Mouse (Mus musculus) liver, postnatal 0 days (tissue): ENCODE results near the gene Cemip. TPM values are rescaled to one million over a fixed set of nuclear protein-coding genes. Genes with fewer than 3 reads are reported as not detected.

Source experiments
- ATAC-seq: fragments of 200-750 bp; cut with Nextera tagmentation; 2 replicates; pipeline ENCODE4 v1.8.0; 2017; ENCODE audit warnings: mild to moderate bottlenecking, moderate library complexity
- DNase-seq: peaks from one replicate; pipeline ENCODE4 v3.0.0-alpha.2; 2016
- H3K27ac ChIP-seq: fragments of 300-500 bp; sonication (generic); 2 replicates; pipeline ENCODE4 v1.5.1; 2014; ENCODE audit warnings: antibody characterized with exemption, moderate library complexity, mild to moderate bottlenecking, low read depth
- H3K27me3 ChIP-seq: fragments of 300-500 bp; sonication (generic); 2 replicates; pipeline ENCODE4 v1.6.1; 2014; ENCODE audit warnings: low read length, control low read depth, mixed read lengths; ENCODE audit not compliant: insufficient read depth
- H3K36me3 ChIP-seq: fragments of 300-500 bp; sonication (generic); replicated peaks from 2 replicates; pipeline ENCODE4 v1.6.1; 2014; ENCODE audit warnings: mild to moderate bottlenecking, control low read depth, low read length, moderate library complexity, mixed read lengths; ENCODE audit not compliant: insufficient read depth
- H3K4me1 ChIP-seq: fragments of 300-500 bp; sonication (generic); 2 replicates; pipeline ENCODE4 v1.6.1; 2014; ENCODE audit warnings: antibody characterized with exemption, mild to moderate bottlenecking, control low read depth; ENCODE audit not compliant: insufficient read depth
- H3K4me2 ChIP-seq: fragments of 300-500 bp; sonication (generic); 2 replicates; pipeline ENCODE4 v1.6.1; 2014; ENCODE audit warnings: low read depth, mild to moderate bottlenecking, low read length, moderate library complexity, mixed read lengths
- H3K4me3 ChIP-seq: fragments of 300-500 bp; sonication (generic); 2 replicates; pipeline ENCODE4 v1.5.1; 2014; ENCODE audit warnings: low read depth, low read length
- H3K9ac ChIP-seq: fragments of 300-500 bp; sonication (generic); replicated peaks from 2 replicates; pipeline ENCODE4 v1.6.1; 2014; ENCODE audit warnings: mild to moderate bottlenecking, moderate library complexity
- H3K9me3 ChIP-seq: fragments of 300-500 bp; sonication (generic); 2 replicates; pipeline ENCODE4 v1.6.1; 2016; ENCODE audit warnings: mild to moderate bottlenecking, control low read depth, low read length, mixed read lengths
- CTCF ChIP-seq: sonication (generic); IDR thresholded peaks from 2 replicates; pipeline ENCODE4 v1.5.1; 2016; ENCODE audit warnings: antibody characterized with exemption, low read depth
- EP300 ChIP-seq: IDR thresholded peaks from 2 replicates; pipeline ENCODE4 v1.6.1; 2016; ENCODE audit warnings: antibody characterized with exemption, low read depth, mild to moderate bottlenecking
- WGBS: fragments of 180-500 bp; shearing (Covaris S2); extraction: QIAGEN DNeasy Blood & Tissue Kit; methylation state at CpG from one replicate; pipeline ENCODE4 v1.1.7; 2014; ENCODE audit not compliant: insufficient replicate concordance; 5-methylcytosine and 5-hydroxymethylcytosine counted together
- polyA plus RNA-seq: library from polyadenylated mRNA; unstranded; fragments of >200 nt; fragmentation: Nextera tagmentation; extraction: Ambion mirVana; gene quantifications from 2 replicates; pipeline ENCODE4 v1.2.1, GENCODE M21; 2015

The Cemip gene
- polyA plus RNA-seq, 1 experiment from 2014 or later: not detected

DNA sequence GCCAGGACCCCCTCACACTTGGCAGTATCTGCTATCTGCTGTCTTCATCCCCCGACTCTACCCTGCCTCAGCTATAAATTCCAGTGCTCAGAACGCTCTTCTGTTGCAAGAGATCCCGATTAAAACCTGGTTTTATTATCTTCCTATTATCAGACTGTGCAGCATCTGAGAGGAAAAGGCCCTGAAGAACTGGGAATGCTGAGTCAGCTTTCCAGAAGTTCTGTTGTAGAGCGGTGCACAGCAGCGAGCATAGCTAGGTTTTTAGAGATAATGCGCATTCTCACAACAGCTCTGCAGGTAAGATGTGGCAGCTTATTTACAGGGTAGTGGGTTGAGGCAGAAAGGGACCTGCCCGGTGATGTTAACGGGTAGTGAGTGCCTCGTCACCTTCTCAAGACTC, 172.3 kb downstream of the Cemip start:
- Histone ChIP-seq H3K4me2 (no peak overlapping the region), H3K9me3 (no peaks in the 10 kb centered on the region), H3K36me3 (no peaks in the 10 kb centered on the region), H3K27ac (no peak overlapping the region), H3K27me3 (no peaks in the 10 kb centered on the region), H3K4me1 (no peaks in the 10 kb centered on the region), H3K4me3 (no peak overlapping the region), H3K9ac (no peak overlapping the region)
- WGBS: 70% methylated on average over 9 of the region's 9 CpGs
- no peak for ATAC-seq
- TF ChIP-seq EP300 (no peak), CTCF (no peak)
- DNase-seq: no peak

DNA sequence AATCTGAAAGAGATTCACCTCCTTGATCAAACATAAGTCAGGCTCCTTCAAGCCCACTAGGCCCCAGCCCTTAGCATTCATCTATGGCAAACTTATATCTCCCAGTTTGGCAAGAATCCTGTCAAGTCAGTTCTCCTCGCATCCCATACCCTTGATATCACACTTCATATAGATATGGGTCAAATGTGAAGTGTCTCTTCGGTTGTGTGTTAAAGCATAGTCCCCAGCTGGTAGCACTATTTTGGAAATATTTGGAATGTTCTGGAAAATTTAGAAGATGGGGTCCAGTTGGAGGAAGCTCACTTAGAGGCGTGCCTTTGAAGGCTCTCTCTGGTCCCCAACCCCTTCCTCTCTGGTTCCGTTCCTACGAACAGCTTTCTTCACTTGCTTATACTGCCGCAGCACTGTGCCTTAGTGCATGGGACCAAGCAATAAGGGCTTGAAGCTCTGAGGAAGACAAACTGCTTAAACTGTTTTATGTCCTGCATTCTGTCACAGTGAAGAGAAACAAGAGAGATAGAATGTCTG, 172.8 kb downstream of the Cemip start:
- Histone ChIP-seq H3K9me3 (no peaks in the 10 kb centered on the region), H3K4me3 (no peak overlapping the region), H3K9ac (no peak overlapping the region), H3K36me3 (no peaks in the 10 kb centered on the region), H3K27ac (no peak overlapping the region), H3K27me3 (no peaks in the 10 kb centered on the region), H3K4me2 (no peak overlapping the region), H3K4me1 (no peaks in the 10 kb centered on the region)
- ATAC-seq: no peak
- no peak for DNase-seq
- 84% methylated on average over 6 of the region's 6 CpGs for WGBS
- TF ChIP-seq EP300: no peak
- no peak for TF ChIP-seq CTCF

GRCm38 (mm10) chr7:83911909-83912308, 174.4 kb downstream of the Cemip start:
- Histone ChIP-seq H3K4me3 (no peak overlapping the region), H3K36me3 (no peaks in the 10 kb centered on the region), H3K27ac (no peak overlapping the region), H3K27me3 (no peaks in the 10 kb centered on the region), H3K9me3 (no peaks in the 10 kb centered on the region), H3K9ac (no peak overlapping the region), H3K4me2 (no peak overlapping the region), H3K4me1 (no peaks in the 10 kb centered on the region)
- WGBS: 36% methylated on average over 3 of the region's 3 CpGs
- TF ChIP-seq EP300 (no peak), CTCF (no peak)
- ATAC-seq (no peak), DNase-seq (no peak)

GRCm38 (mm10) chr7:83904831-83905230, 181.5 kb downstream of the Cemip start:
- H3K27ac ChIP-seq: no peak overlapping the region
- H3K4me2 ChIP-seq: no peak overlapping the region
- ATAC-seq (no peak), DNase-seq (no peak)
- H3K4me3 ChIP-seq: no peak overlapping the region
- WGBS: 22% methylated on average over 3 of the region's 3 CpGs
- H3K4me1 ChIP-seq: no peaks in the 10 kb centered on the region; the same call in 1 of the 2 replicates
- H3K9ac ChIP-seq: no peak overlapping the region
- no peaks in the 10 kb centered on the region for H3K9me3 ChIP-seq
- no peaks in the 10 kb centered on the region for H3K27me3 ChIP-seq
- TF ChIP-seq CTCF (no peak), EP300 (no peak)
- no peaks in the 10 kb centered on the region for H3K36me3 ChIP-seq

DNA sequence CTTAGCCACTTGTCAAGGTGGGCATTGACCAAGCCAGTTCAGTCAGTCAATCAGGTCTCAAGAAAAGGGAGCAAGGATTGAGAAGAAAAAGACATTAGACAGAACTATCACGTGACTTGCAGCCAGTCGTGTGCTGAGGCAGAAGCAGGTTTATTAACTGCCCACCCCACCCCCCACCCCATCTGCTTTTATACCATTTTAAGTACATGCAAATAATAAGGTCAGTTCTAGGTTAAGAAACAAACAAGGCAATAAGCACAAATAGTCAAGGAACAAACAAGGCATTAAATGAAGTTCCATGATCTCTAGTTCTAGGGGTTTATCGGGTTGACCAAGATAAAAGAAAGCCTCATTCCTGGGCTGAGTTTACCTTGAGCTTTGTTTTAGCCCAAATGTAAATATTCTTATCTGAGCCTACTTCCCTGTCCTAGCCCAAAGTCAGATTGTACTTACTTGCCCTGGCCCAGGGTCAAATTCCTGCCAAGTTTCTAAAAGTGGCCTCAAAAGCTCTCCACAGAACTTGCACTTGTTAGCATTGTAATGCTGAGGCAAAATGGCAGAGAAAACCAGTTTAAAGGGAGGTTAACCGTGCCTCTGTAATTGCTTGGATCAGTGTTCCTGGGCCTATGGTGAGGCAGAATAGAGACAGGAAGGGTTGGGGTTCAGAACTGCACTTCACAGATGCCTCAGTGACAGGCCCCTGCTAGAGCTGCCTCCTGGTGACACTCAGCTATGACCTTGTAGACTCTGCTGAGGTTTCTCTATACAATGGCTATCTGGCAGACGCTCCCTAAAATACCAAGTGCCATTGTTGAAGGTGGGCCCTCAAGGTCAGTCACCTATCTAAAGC, 183.8 kb downstream of the Cemip start:
- 62% methylated on average over 5 of the region's 5 CpGs for WGBS
- peaks cover 13% of the 10 kb centered on the region; the same call in 1 of the 2 replicates for H3K4me1 ChIP-seq

GRCm38 (mm10) chr7:83901425-83901824, 184.9 kb downstream of the Cemip start:
- DNase-seq (no peak), ATAC-seq (no peak)
- Histone ChIP-seq H3K36me3 (peaks cover 26% of the 10 kb centered on the region), H3K4me1 (peaks cover 14% of the 10 kb centered on the region; the same call in 1 of the 2 replicates), H3K27ac (no peak overlapping the region), H3K9ac (no peak overlapping the region), H3K4me2 (no peak overlapping the region), H3K4me3 (no peak overlapping the region), H3K9me3 (no peaks in the 10 kb centered on the region), H3K27me3 (no peaks in the 10 kb centered on the region)
- WGBS: 74% methylated on average over 4 of the region's 4 CpGs
- TF ChIP-seq EP300 (no peak), CTCF (no peak)

More for the DNA sequence above, 183.8 kb downstream of the Cemip start:
- DNase-seq (no peak), ATAC-seq (no peak)
- H3K9me3 ChIP-seq: no peaks in the 10 kb centered on the region
- no peak overlapping the region for H3K4me3 ChIP-seq
- H3K27me3 ChIP-seq: no peaks in the 10 kb centered on the region
- peaks cover 22% of the 10 kb centered on the region for H3K36me3 ChIP-seq
- no peak overlapping the region for H3K4me2 ChIP-seq
- no peak overlapping the region for H3K9ac ChIP-seq
- no peak for TF ChIP-seq CTCF
- no peak for TF ChIP-seq EP300
- no peak overlapping the region for H3K27ac ChIP-seq
